Mouse (Mus musculus): ENCODE measurements around the gene Kremen1. TPM values are rescaled to one million over a fixed set of nuclear protein-coding genes. Genes with fewer than 3 reads are reported as not detected.
A peak's percentile ranks its signal among the peaks of the same experiment; 100 is the strongest.

The Kremen1 gene
- total and polyA plus RNA-seq, 3 experiments = 5.0 to 11.8 (median 7.3) TPM

DNA sequence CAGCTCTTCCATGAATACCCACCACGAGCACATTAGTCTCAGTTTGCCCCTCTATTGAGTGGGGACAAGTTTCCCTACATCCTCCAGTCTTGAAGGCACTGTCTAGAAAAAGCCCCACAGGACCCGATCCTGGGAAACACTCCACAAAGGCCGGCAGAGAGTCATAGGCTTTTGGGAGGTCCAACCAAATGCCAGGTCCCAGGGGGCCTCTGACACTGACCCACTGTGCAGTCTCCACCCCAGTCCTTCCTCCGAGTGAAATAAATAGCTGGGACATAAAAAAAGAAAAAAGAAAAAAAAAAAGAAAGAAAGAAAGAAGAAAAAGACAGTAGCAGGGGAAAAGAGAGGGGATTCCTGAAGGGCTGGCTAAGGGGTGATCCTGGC is 110.1 kb downstream of the Kremen1 start:
- in situ Hi-C loops (cut with MboI; ENCODE audit: low pct_ligation_motif_present, low pct_unique_long_range_greater_than_20kb, low sequenced_read_pairs) = no loop called here
- Histone ChIP-seq H3K4me2 (ENCODE audit: insufficient read depth, low read depth, poor library complexity, severe bottlenecking) (peak overlapping the region; percentile 53), H3K4me1 (ENCODE audit: control insufficient read depth in 1 of 2, insufficient read depth in 2 of 2) (peaks cover 14 to 47% of the 10 kb centered on the region in 2 experiments), H3K27me3 (replicated peaks) (peaks cover 13% of the 10 kb centered on the region), H3K9me3 (replicated peaks; ENCODE audit: low read length) (no peaks in the 10 kb centered on the region), H3K27ac (ENCODE audit: insufficient read depth, low read depth) (no peak overlapping the region), H3K36me3 (replicated peaks in 1 of 2; ENCODE audit: control insufficient read depth in 1 of 2, insufficient read depth in 1 of 2, low read length in 1 of 2) (no peaks in the 10 kb centered on the region), H3K9ac (ENCODE audit: insufficient read depth, low read depth) (no peak overlapping the region), H3K4me3 (replicated peaks in 1 of 3; ENCODE audit: low read depth in 2 of 3, low read length in 2 of 3, poor library complexity in 1 of 3) (no peak overlapping the region), H3K79me2 (replicated peaks; ENCODE audit: control insufficient read depth, extremely low read depth, insufficient read depth, poor library complexity, severe bottlenecking) (no peaks in the 10 kb centered on the region)
- dilution Hi-C loops (cut with MboI; ENCODE audit: extremely low pct_ligation_motif_present, extremely low pct_unique_long_range_greater_than_20kb, low sequenced_read_pairs) = no loop called here
- DNase-seq (ENCODE audit: extremely low read depth) = no peak
- TF ChIP-seq MXI1 (IDR thresholded peaks at IDR 0.05; ENCODE audit: low read depth, low read length) (0 out of 2 replicates have a peak, but pooled peaks have one; percentile 2), JUN (IDR thresholded peaks at IDR 0.05; ENCODE audit: insufficient read depth, low read depth, low read length) (no peak), EP300 (IDR thresholded peaks at IDR 0.05; ENCODE audit: low read length) (no peak)

DNA sequence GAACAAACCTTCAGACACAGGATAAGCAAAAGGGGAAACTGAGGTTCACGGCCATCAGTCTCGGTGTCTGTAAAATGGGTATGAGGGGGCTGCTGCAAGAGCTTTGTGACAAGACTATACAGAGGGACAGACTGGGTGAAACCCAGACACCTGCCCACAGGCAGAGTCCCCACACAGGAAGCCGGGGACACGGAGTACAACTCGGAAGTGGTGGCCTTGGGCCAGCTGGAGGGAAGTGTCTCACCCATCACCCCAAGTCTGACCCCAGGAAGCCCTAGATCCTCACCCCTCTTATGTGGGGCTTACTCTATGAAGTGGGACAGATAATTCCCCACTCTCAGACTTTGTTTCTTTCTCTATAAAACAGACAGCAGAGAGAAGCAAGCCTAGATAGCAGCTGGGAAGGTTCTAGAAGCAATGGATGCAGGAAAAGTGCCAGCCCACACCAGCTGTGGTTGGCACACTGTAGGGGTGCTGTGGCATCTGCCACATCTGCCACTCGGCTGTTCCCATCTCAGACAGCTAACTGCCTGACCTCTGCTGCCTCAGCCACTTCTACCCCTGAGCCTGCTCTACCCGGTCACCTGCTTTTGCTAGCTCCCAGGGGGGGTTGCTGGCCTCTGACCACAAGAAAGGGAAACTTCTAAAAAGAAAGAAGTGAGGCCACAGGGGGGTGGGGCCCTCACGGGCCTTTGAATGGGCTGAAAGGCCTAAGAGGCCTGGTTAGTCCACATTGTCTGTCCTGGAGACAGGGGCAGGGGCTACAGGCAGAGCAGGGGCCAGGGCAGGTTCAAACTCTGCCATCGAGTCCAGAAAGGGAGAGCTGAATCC is 110.7 kb downstream of the Kremen1 start:
- Histone ChIP-seq H3K36me3 (replicated peaks in 1 of 2; ENCODE audit: control insufficient read depth in 1 of 2, insufficient read depth in 1 of 2, low read length in 1 of 2) (no peaks in the 10 kb centered on the region), H3K9me3 (replicated peaks; ENCODE audit: low read length) (no peaks in the 10 kb centered on the region), H3K27ac (ENCODE audit: insufficient read depth, low read depth) (no peak overlapping the region), H3K27me3 (replicated peaks) (peaks cover 16% of the 10 kb centered on the region), H3K4me1 (ENCODE audit: control insufficient read depth in 1 of 2, insufficient read depth in 2 of 2) (peaks cover 14 to 46% of the 10 kb centered on the region in 2 experiments), H3K9ac (ENCODE audit: insufficient read depth, low read depth) (no peak overlapping the region), H3K4me2 (ENCODE audit: insufficient read depth, low read depth, poor library complexity, severe bottlenecking) (peak overlapping the region; percentile 53), H3K79me2 (replicated peaks; ENCODE audit: control insufficient read depth, extremely low read depth, insufficient read depth, poor library complexity, severe bottlenecking) (no peaks in the 10 kb centered on the region), H3K4me3 (replicated peaks in 1 of 3; ENCODE audit: low read depth in 2 of 3, low read length in 2 of 3, poor library complexity in 1 of 3) (no peak overlapping the region)
- dilution Hi-C loops (cut with MboI; ENCODE audit: extremely low pct_ligation_motif_present, extremely low pct_unique_long_range_greater_than_20kb, low sequenced_read_pairs) (no loop called here), in situ Hi-C loops (cut with MboI; ENCODE audit: low pct_ligation_motif_present, low pct_unique_long_range_greater_than_20kb, low sequenced_read_pairs) (no loop called here)
- DNase-seq (ENCODE audit: extremely low read depth) = peak; percentile 81
- TF ChIP-seq POLR2A (IDR thresholded peaks at IDR 0.05; ENCODE audit: low read depth, low read length) (no peak), GABPA (IDR thresholded peaks at IDR 0.05; ENCODE audit: insufficient replicate concordance, low read depth, low read length) (no peak), JUND (conservative IDR thresholded peaks at IDR 0.05; ENCODE audit: low read depth, low read length) (no peak), MAZ (IDR thresholded peaks at IDR 0.05; ENCODE audit: low read depth, low read length) (peak; percentile 97), BHLHE40 (IDR thresholded peaks at IDR 0.05; ENCODE audit: low read depth, low read length) (peak; percentile 98), ZC3H11A (IDR thresholded peaks at IDR 0.05; ENCODE audit: low read depth, low read length) (no peak), ZMIZ1 (IDR thresholded peaks at IDR 0.05; ENCODE audit: low read depth, low read length) (no peak), E2F4 (IDR thresholded peaks at IDR 0.05; ENCODE audit: insufficient replicate concordance, low read depth, low read length) (no peak), USF1 (IDR thresholded peaks at IDR 0.05; ENCODE audit: low read depth, low read length) (peak; percentile 9; the same call in 1 of the 2 replicates), MEF2A (IDR thresholded peaks at IDR 0.05; ENCODE audit: borderline replicate concordance, low read depth, low read length) (peak; percentile 89), UBTF (IDR thresholded peaks at IDR 0.05; ENCODE audit: low read depth, low read length) (no peak), KAT2A (IDR thresholded peaks at IDR 0.05; ENCODE audit: insufficient replicate concordance, low read length) (no peak), SIN3A (IDR thresholded peaks at IDR 0.05; ENCODE audit: low read length) (peak; percentile 73; the same call in 1 of the 2 replicates), HCFC1 (IDR thresholded peaks at IDR 0.05; ENCODE audit: low read depth, low read length) (no peak), MAX (IDR thresholded peaks at IDR 0.05; ENCODE audit: low read length) (no peak), ELF1 (IDR thresholded peaks at IDR 0.05; ENCODE audit: low read depth, low read length) (peak; percentile 3; the same call in 1 of the 2 replicates), RCOR1 (conservative IDR thresholded peaks at IDR 0.05; ENCODE audit: low read depth, low read length) (peak; percentile 85), IRF4 (IDR thresholded peaks at IDR 0.05; ENCODE audit: low read depth, low read length) (peak; percentile 93), JUN (IDR thresholded peaks at IDR 0.05; ENCODE audit: insufficient read depth, low read depth, low read length) (no peak), CTCF (conservative IDR thresholded peaks at IDR 0.05 in 1 of 2, IDR thresholded peaks at IDR 0.05 in 1 of 2; ENCODE audit: low read depth in 2 of 2, low read length in 2 of 2) (peak in 1 of 2 experiments; percentile 10; a peak in 1 of 4 replicates), MAFK (IDR thresholded peaks at IDR 0.05; ENCODE audit: insufficient replicate concordance, low read length) (peak; percentile 86; the same call in 1 of the 2 replicates), EP300 (IDR thresholded peaks at IDR 0.05; ENCODE audit: low read length) (peak; percentile 86), MXI1 (IDR thresholded peaks at IDR 0.05; ENCODE audit: low read depth, low read length) (peak; percentile 73; the same call in 1 of the 2 replicates), TCF12 (IDR thresholded peaks at IDR 0.05; ENCODE audit: low read depth, low read length) (peak; percentile 93), USF2 (conservative IDR thresholded peaks at IDR 0.05; ENCODE audit: low read depth, low read length) (no peak), NRF1 (IDR thresholded peaks at IDR 0.05; ENCODE audit: low read depth, low read length) (0 out of 2 replicates have a peak, but pooled peaks have one; percentile 35), MYC (IDR thresholded peaks at IDR 0.05; ENCODE audit: low read depth, low read length) (0 out of 2 replicates have a peak, but pooled peaks have one; percentile 44), NELFE (IDR thresholded peaks at IDR 0.05; ENCODE audit: low read depth, low read length) (no peak), CHD1 (IDR thresholded peaks at IDR 0.05; ENCODE audit: low read depth, low read length) (no peak), CHD2 (IDR thresholded peaks at IDR 0.05; ENCODE audit: low read length) (peak; percentile 87)

Data from CH12.LX (cell line).